Mouse (Mus musculus): ENCODE results near the gene Arl15. TPM values are rescaled to one million over a fixed set of nuclear protein-coding genes. Genes with fewer than 3 reads are reported as not detected.
A peak's percentile ranks its signal among the peaks of the same experiment; 100 is the strongest.

Gene Arl15
- polyA plus RNA-seq, 1 experiment from 2014 or later: 19.5 TPM

GRCm38 (mm10) chr13:113882959-113883358 is 88.7 kb downstream of the Arl15 start:
- 20% methylated on average over 1 of the region's 1 CpGs for WGBS
- Histone ChIP-seq H3K9ac (replicated peaks) (no peak overlapping the region), H3K4me1 (peaks cover 49% of the 10 kb centered on the region), H3K27me3 (no peaks in the 10 kb centered on the region), H3K27ac (replicated peaks) (no peak overlapping the region), H3K9me3 (no peaks in the 10 kb centered on the region), H3K36me3 (no peaks in the 10 kb centered on the region), H3K4me3 (no peak overlapping the region), H3K4me2 (replicated peaks) (no peak overlapping the region)
- ATAC-seq (replicated peaks): no peak

GRCm38 (mm10) chr13:113887090-113887489 is 92.8 kb downstream of the Arl15 start:
- Histone ChIP-seq H3K4me3 (no peak overlapping the region), H3K27ac (replicated peaks) (no peak overlapping the region), H3K4me2 (replicated peaks) (0 out of 2 replicates have a peak overlapping the region, but pooled peaks have one; percentile 6), H3K36me3 (no peaks in the 10 kb centered on the region), H3K4me1 (peaks cover 30% of the 10 kb centered on the region), H3K9ac (replicated peaks) (no peak overlapping the region), H3K27me3 (no peaks in the 10 kb centered on the region), H3K9me3 (no peaks in the 10 kb centered on the region)
- WGBS: 13% methylated on average over 6 of the region's 6 CpGs
- ATAC-seq (replicated peaks): peak; percentile 28

- Histone ChIP-seq H3K9me3 (no peaks in the 10 kb centered on the region), H3K9ac (replicated peaks) (no peak overlapping the region), H3K27me3 (no peaks in the 10 kb centered on the region), H3K27ac (replicated peaks) (no peak overlapping the region), H3K4me2 (replicated peaks) (no peak overlapping the region), H3K36me3 (no peaks in the 10 kb centered on the region), H3K4me3 (no peak overlapping the region), H3K4me1 (peaks cover 30% of the 10 kb centered on the region)
- 61% methylated on average over 5 of the region's 5 CpGs for WGBS
- no peak for ATAC-seq (replicated peaks)
These were observed 93.8 kb downstream of the Arl15 start for GRCm38 (mm10) chr13:113888126-113888525.

DNA sequence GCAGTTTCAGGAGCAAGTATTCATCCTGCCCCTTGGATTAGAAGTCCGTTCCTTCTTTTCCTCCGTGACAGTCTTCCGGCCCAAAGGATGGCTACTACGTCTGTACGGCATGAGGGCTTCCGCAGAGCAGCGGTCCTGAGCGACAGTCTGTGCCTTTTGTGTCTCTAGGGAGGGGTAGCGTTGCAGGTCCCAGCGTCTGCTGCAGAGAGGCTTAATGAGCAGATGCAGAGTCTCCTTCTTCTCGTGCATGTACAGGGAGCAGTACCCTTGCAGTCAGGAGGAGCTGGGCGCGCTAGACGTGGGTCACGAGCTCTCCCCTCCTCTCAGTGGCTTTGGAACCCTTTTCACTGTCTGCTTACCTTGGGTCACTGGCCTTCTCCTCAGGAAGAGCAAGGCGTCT is 94.4 kb downstream of the Arl15 start:
- no peaks in the 10 kb centered on the region for H3K27me3 ChIP-seq
- H3K9ac ChIP-seq (replicated peaks): peak overlapping the region; percentile 28
- ATAC-seq (replicated peaks): no peak
- H3K4me3 ChIP-seq: no peak overlapping the region
- H3K4me2 ChIP-seq (replicated peaks): peak overlapping the region; percentile 15; the same call in 1 of the 2 replicates
- H3K36me3 ChIP-seq: no peaks in the 10 kb centered on the region
- 25% methylated on average over 16 of the region's 16 CpGs for WGBS
- H3K4me1 ChIP-seq: peaks cover 30% of the 10 kb centered on the region
- no peaks in the 10 kb centered on the region for H3K9me3 ChIP-seq
- no peak overlapping the region for H3K27ac ChIP-seq (replicated peaks)

GRCm38 (mm10) chr13:113889140-113890055 is 95.1 kb downstream of the Arl15 start:
- Histone ChIP-seq H3K4me1 (peaks cover 30% of the 10 kb centered on the region), H3K4me3 (no peak overlapping the region), H3K9ac (replicated peaks) (peak overlapping the region; percentile 28), H3K27me3 (no peaks in the 10 kb centered on the region), H3K4me2 (replicated peaks) (peak overlapping the region; percentile 15; the same call in 1 of the 2 replicates), H3K36me3 (no peaks in the 10 kb centered on the region), H3K27ac (replicated peaks) (no peak overlapping the region), H3K9me3 (no peaks in the 10 kb centered on the region)
- WGBS: 43% methylated on average over 24 of the region's 24 CpGs
- no peak for ATAC-seq (replicated peaks)

DNA sequence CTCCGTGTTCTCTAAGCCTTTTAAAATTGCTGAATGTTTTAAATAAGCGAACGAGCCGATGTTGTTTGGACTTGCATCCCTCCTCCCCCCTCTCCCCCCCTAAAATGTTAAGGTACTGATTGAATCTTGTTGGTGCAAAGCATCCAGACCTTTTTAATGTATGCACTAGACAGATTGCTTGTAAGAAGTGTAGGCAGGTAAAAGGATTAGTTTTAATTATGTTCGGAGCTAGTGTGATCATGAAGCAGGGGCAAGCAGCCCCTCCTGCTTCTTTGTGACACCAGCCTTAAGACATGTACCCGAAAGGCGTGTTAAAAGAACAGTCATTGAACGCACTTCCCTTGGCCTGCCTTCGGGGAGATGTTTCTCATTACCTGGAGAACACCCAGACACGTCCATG is 102.4 kb downstream of the Arl15 start:
- WGBS: 51% methylated on average over 10 of the region's 10 CpGs
- no peaks in the 10 kb centered on the region for H3K4me1 ChIP-seq
- no peaks in the 10 kb centered on the region for H3K36me3 ChIP-seq
- ATAC-seq (replicated peaks): no peak
- no peaks in the 10 kb centered on the region for H3K27me3 ChIP-seq
- H3K4me2 ChIP-seq (replicated peaks): no peak overlapping the region
- H3K9ac ChIP-seq (replicated peaks): no peak overlapping the region
- no peaks in the 10 kb centered on the region for H3K9me3 ChIP-seq
- no peak overlapping the region for H3K27ac ChIP-seq (replicated peaks)
- no peak overlapping the region for H3K4me3 ChIP-seq

DNA sequence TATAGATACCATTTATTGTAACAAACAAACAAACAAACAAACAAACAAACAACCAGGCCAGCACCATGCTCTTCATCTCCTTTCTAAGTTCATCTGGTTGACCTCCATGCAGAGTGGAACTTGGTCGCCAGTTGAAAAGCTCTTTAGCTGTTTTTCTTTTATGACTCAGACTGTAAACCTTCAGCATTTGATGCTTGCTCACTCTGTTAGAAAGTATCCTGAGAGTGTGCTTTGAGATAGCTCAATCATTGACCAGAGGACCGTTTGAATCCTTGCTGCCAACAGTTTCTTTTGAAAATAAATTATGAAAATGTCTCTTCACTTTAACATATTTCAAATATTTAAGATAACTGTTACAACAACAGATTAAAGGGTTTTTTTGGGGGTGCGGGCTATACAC is 103.2 kb downstream of the Arl15 start:
- H3K4me1 ChIP-seq: no peaks in the 10 kb centered on the region
- no peaks in the 10 kb centered on the region for H3K27me3 ChIP-seq
- no peak overlapping the region for H3K9ac ChIP-seq (replicated peaks)
- H3K27ac ChIP-seq (replicated peaks): no peak overlapping the region
- H3K4me3 ChIP-seq: no peak overlapping the region
- ATAC-seq (replicated peaks): no peak
- H3K36me3 ChIP-seq: no peaks in the 10 kb centered on the region
- no peak overlapping the region for H3K4me2 ChIP-seq (replicated peaks)
- 89% methylated on average over 3 of the region's 3 CpGs for WGBS
- no peaks in the 10 kb centered on the region for H3K9me3 ChIP-seq

- Histone ChIP-seq H3K9me3 (no peaks in the 10 kb centered on the region), H3K4me1 (no peaks in the 10 kb centered on the region), H3K4me3 (no peak overlapping the region), H3K9ac (replicated peaks) (no peak overlapping the region), H3K36me3 (no peaks in the 10 kb centered on the region), H3K27me3 (no peaks in the 10 kb centered on the region), H3K4me2 (replicated peaks) (no peak overlapping the region), H3K27ac (replicated peaks) (no peak overlapping the region)
- no peak for ATAC-seq (replicated peaks)
- 76% methylated on average over 9 of the region's 9 CpGs for WGBS
These were observed 103.6 kb downstream of the Arl15 start for GRCm38 (mm10) chr13:113897951-113898350.

DNA sequence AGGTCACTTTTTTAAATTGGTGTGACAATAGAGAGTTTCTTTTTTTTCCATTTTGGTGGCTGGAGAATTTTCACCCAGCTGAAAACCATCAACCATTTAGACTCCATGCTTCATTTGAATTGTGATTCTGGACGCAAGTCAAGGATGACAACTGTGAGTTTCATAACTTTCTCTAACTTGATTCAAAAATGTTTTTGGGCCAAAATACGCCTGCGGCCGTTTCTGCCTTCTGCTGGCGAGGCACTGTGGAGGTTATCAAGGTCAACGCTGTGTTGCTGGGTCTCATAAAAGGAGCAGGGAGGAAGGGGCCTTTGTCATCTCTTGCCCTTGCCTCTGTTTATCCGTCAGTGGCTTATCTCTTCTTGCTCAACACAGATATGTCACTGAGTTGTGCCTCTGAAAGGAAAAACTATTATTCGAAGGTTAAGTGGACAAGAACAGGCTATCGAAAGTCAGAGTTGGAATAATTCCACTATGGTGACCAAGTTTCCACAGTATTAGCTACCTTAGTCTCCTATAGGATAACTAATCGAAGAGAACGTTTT is 106.8 kb downstream of the Arl15 start:
- Histone ChIP-seq H3K27me3 (no peaks in the 10 kb centered on the region), H3K9me3 (no peaks in the 10 kb centered on the region), H3K9ac (replicated peaks) (no peak overlapping the region), H3K4me2 (replicated peaks) (no peak overlapping the region), H3K36me3 (no peaks in the 10 kb centered on the region), H3K4me3 (no peak overlapping the region), H3K27ac (replicated peaks) (no peak overlapping the region), H3K4me1 (no peaks in the 10 kb centered on the region)
- no peak for ATAC-seq (replicated peaks)
- 96% methylated on average over 11 of the region's 11 CpGs for WGBS

GRCm38 (mm10) chr13:113903255-113903654 is 109.0 kb downstream of the Arl15 start:
- no peaks in the 10 kb centered on the region for H3K36me3 ChIP-seq
- H3K4me1 ChIP-seq: no peaks in the 10 kb centered on the region
- no peak overlapping the region for H3K9ac ChIP-seq (replicated peaks)
- no peak overlapping the region for H3K27ac ChIP-seq (replicated peaks)
- no peak overlapping the region for H3K4me2 ChIP-seq (replicated peaks)
- H3K9me3 ChIP-seq: no peaks in the 10 kb centered on the region
- ATAC-seq (replicated peaks): no peak
- WGBS: 92% methylated on average over 6 of the region's 6 CpGs
- H3K27me3 ChIP-seq: no peaks in the 10 kb centered on the region
- H3K4me3 ChIP-seq: no peak overlapping the region

DNA sequence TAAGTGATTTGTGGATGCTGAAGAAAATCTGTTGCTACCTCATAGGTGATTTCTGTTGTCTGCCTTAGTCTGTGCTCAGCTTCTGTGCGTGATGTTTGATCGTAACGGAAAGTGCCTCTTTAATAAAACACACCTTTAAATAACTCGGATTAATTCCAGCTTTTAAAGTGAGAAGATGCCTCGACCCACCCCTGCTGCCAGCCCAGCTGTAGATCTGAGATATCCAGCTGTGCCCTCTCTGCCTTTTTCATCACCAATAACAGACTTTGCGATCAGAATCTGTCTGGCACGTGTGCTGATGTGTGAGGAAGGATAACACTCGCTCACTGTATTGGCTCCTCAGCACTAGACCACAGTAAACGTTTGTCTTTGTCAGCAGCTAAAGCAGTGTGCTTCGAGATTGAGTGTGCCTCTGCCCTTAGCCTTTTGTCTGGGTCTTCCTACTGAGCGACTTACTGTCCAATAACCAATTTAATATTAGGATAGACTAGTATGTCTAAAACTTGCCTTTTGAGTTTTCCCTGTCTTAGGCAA is 117.7 kb downstream of the Arl15 start:
- no peaks in the 10 kb centered on the region for H3K27me3 ChIP-seq
- H3K9ac ChIP-seq (replicated peaks): no peak overlapping the region
- peaks cover 12% of the 10 kb centered on the region for H3K4me1 ChIP-seq
- no peak overlapping the region for H3K4me3 ChIP-seq
- peak; percentile 24; the same call in 1 of the 2 replicates for ATAC-seq (replicated peaks)
- no peaks in the 10 kb centered on the region for H3K36me3 ChIP-seq
- WGBS: 57% methylated on average over 11 of the region's 11 CpGs
- H3K9me3 ChIP-seq: no peaks in the 10 kb centered on the region
- no peak overlapping the region for H3K4me2 ChIP-seq (replicated peaks)
- no peak overlapping the region for H3K27ac ChIP-seq (replicated peaks)

DNA sequence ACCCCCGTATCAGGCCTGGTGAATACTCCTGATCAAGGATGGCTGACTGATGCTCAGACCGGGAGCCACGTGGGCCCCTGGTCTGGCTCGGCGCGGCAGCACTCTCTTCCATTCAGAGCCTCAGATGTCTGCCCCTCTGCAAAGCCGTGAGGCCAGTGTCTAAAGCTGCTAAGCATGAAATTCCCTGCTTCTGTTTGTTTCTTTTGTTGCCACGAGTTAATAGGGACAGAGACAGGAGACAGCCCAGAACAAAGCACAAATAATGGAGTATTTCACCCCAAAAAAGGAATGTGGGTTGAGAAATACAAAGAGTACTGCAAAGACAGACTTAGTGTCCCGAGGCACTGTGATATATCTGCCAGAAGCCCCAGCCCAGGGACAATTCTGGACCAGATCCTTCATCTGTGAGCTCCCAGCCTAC is 120.3 kb downstream of the Arl15 start:
- H3K4me1 ChIP-seq: peaks cover 32% of the 10 kb centered on the region
- WGBS: 5% methylated on average over 9 of the region's 9 CpGs
- no peak overlapping the region for H3K4me2 ChIP-seq (replicated peaks)
- no peak overlapping the region for H3K4me3 ChIP-seq
- no peak overlapping the region for H3K27ac ChIP-seq (replicated peaks)
- no peaks in the 10 kb centered on the region for H3K36me3 ChIP-seq
- no peak overlapping the region for H3K9ac ChIP-seq (replicated peaks)
- ATAC-seq (replicated peaks): no peak
- H3K27me3 ChIP-seq: no peaks in the 10 kb centered on the region
- no peaks in the 10 kb centered on the region for H3K9me3 ChIP-seq
